Mouse (Mus musculus): ENCODE measurements around the gene B4galt3. TPM values are rescaled to one million over a fixed set of nuclear protein-coding genes. Genes with fewer than 3 reads are reported as not detected.

The B4galt3 gene
- total and polyA plus RNA-seq, 2 experiments from 2014 or later = 99.3 to 115 TPM

- H3K27me3 ChIP-seq (ENCODE audit: insufficient read depth, low read length) = no peaks in the 10 kb centered on the region
- H3K36me3 ChIP-seq (ENCODE audit: insufficient read depth) = no peaks in the 10 kb centered on the region
- H3K4me1 ChIP-seq (ENCODE audit: insufficient read depth) = peaks cover 15% of the 10 kb centered on the region; the same call in 1 of the 2 replicates
- TF ChIP-seq CTCF (IDR thresholded peaks at IDR 0.05; ENCODE audit: low read depth) = no peak
- no peak overlapping the region for H3K4me2 ChIP-seq (ENCODE audit: low read depth)
- H3K4me3 ChIP-seq (ENCODE audit: low read depth, low read length) = no peak overlapping the region
- H3K9me3 ChIP-seq (ENCODE audit: low read length) = no peaks in the 10 kb centered on the region
- DNase-seq (no peak), ATAC-seq (no peak)
- H3K9ac ChIP-seq = no peak overlapping the region
- WGBS = 43% methylated on average over 3 of the region's 3 CpGs
- no peak overlapping the region for H3K27ac ChIP-seq (ENCODE audit: low read depth, low read length)
These were observed 21.5 kb upstream of the B4galt3 start for GRCm38 (mm10) chr1:171248386-171249226.

- H3K9me3 ChIP-seq (ENCODE audit: low read length) = no peaks in the 10 kb centered on the region
- no peak for TF ChIP-seq CTCF (IDR thresholded peaks at IDR 0.05; ENCODE audit: low read depth)
- H3K27ac ChIP-seq (ENCODE audit: low read depth, low read length) = peak within 1 kb of the TSS; percentile 47; the same call in 1 of the 2 replicates
- WGBS = 10% methylated on average over 5 of the region's 5 CpGs
- DNase-seq (peak; percentile 72), ATAC-seq (peak; percentile 30; the same call in 1 of the 2 replicates)
- peak within 1 kb of the TSS; percentile 53 for H3K4me2 ChIP-seq (ENCODE audit: low read depth)
- no peaks in the 10 kb centered on the region for H3K36me3 ChIP-seq (ENCODE audit: insufficient read depth)
- H3K4me3 ChIP-seq (ENCODE audit: low read depth, low read length) = peak within 1 kb of the TSS; percentile 25
- H3K4me1 ChIP-seq (ENCODE audit: insufficient read depth) = peaks cover 15% of the 10 kb centered on the region; the same call in 1 of the 2 replicates
- H3K9ac ChIP-seq = peak within 1 kb of the TSS; percentile 43; the same call in 1 of the 2 replicates
- H3K27me3 ChIP-seq (ENCODE audit: insufficient read depth, low read length) = no peaks in the 10 kb centered on the region
These were observed 20.1 kb upstream of the B4galt3 start, which contains the start of gene Adamts4 for GRCm38 (mm10) chr1:171249913-171250600. Gene Adamts4, plus strand, starts transcription at chr1:171250421.

GRCm38 (mm10) chr1:171250680-171251593, 19.2 kb upstream of the B4galt3 start, which contains the start of gene Ndufs2:
Gene Ndufs2, minus strand, starts transcription at chr1:171251388.
- no peak for TF ChIP-seq CTCF (IDR thresholded peaks at IDR 0.05; ENCODE audit: low read depth)
- no peaks in the 10 kb centered on the region for H3K9me3 ChIP-seq (ENCODE audit: low read length)
- H3K36me3 ChIP-seq (ENCODE audit: insufficient read depth) = no peaks in the 10 kb centered on the region
- no peaks in the 10 kb centered on the region for H3K27me3 ChIP-seq (ENCODE audit: insufficient read depth, low read length)
- peaks cover 15% of the 10 kb centered on the region; the same call in 1 of the 2 replicates for H3K4me1 ChIP-seq (ENCODE audit: insufficient read depth)
- DNase-seq = peak; percentile 68
- peak; percentile 16; the same call in 1 of the 2 replicates for ATAC-seq
- H3K9ac ChIP-seq = peak within 1 kb of the TSS; percentile 43
- 13% methylated on average over 26 of the region's 26 CpGs for WGBS
- H3K27ac ChIP-seq (ENCODE audit: low read depth, low read length) = peak within 1 kb of the TSS; percentile 47; the same call in 1 of the 2 replicates
- peak within 1 kb of the TSS; percentile 25 for H3K4me3 ChIP-seq (ENCODE audit: low read depth, low read length)
- H3K4me2 ChIP-seq (ENCODE audit: low read depth) = peak within 1 kb of the TSS; percentile 53

- ATAC-seq = no peak
These were observed 18.4 kb upstream of the B4galt3 start for GRCm38 (mm10) chr1:171251594-171252324.

GRCm38 (mm10) chr1:171252415-171252814, 17.7 kb upstream of the B4galt3 start:
- H3K27me3 ChIP-seq (ENCODE audit: insufficient read depth, low read length) = no peaks in the 10 kb centered on the region
- H3K9me3 ChIP-seq (ENCODE audit: low read length) = no peaks in the 10 kb centered on the region
- WGBS = 52% methylated on average over 17 of the region's 17 CpGs
- ATAC-seq (no peak), DNase-seq (no peak)
- H3K4me2 ChIP-seq (ENCODE audit: low read depth) = peak overlapping the region; percentile 53; the same call in 1 of the 2 replicates
- no peaks in the 10 kb centered on the region for H3K36me3 ChIP-seq (ENCODE audit: insufficient read depth)
- TF ChIP-seq CTCF (IDR thresholded peaks at IDR 0.05; ENCODE audit: low read depth) = no peak
- no peak overlapping the region for H3K27ac ChIP-seq (ENCODE audit: low read depth, low read length)
- H3K9ac ChIP-seq = no peak overlapping the region
- H3K4me3 ChIP-seq (ENCODE audit: low read depth, low read length) = no peak overlapping the region
- peaks cover 15% of the 10 kb centered on the region; the same call in 1 of the 2 replicates for H3K4me1 ChIP-seq (ENCODE audit: insufficient read depth)

More at GRCm38 (mm10) chr1:171251594-171252324, 18.4 kb upstream of the B4galt3 start:
- WGBS = 11% methylated on average over 13 of the region's 13 CpGs
- H3K4me2 ChIP-seq (ENCODE audit: low read depth) = peak overlapping the region; percentile 53
- H3K9ac ChIP-seq = no peak overlapping the region; the same call in 1 of the 2 replicates
- no peak for DNase-seq
- H3K4me1 ChIP-seq (ENCODE audit: insufficient read depth) = peaks cover 15% of the 10 kb centered on the region; the same call in 1 of the 2 replicates
- H3K4me3 ChIP-seq (ENCODE audit: low read depth, low read length) = peak overlapping the region; percentile 25
- H3K27ac ChIP-seq (ENCODE audit: low read depth, low read length) = no peak overlapping the region
- no peaks in the 10 kb centered on the region for H3K9me3 ChIP-seq (ENCODE audit: low read length)
- TF ChIP-seq CTCF (IDR thresholded peaks at IDR 0.05; ENCODE audit: low read depth) = no peak
- no peaks in the 10 kb centered on the region for H3K36me3 ChIP-seq (ENCODE audit: insufficient read depth)
- H3K27me3 ChIP-seq (ENCODE audit: insufficient read depth, low read length) = no peaks in the 10 kb centered on the region

Measured in forebrain, postnatal 0 days (tissue).